Mouse (Mus musculus): ENCODE data around the gene Trpv1. TPM values are rescaled to one million over a fixed set of nuclear protein-coding genes. Genes with fewer than 3 reads are reported as not detected.

Gene Trpv1
- total and polyA plus RNA-seq, 3 experiments, result not detected

DNA sequence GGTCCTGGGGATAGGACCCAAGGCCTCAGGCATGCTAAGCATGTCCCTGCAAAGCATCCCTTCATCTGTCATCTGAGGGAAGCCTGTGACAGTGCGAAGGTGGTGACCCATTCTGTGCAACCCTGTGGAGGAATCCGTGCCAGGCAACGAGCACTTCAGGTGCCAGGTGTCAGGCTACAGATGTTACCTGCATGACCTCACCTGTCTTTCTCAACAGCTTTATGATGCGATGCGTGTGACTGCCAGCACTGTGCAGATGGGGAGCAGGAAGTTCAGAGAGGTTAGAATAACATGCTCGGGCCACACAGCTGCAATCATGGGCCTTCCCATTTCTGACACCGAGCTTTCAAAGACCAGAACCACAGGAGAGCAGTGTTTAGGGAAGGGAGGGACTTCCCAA, 28.9 kb upstream of the Trpv1 start:
- Histone ChIP-seq H3K4me3 (ENCODE audit: control insufficient read depth in 1 of 2, insufficient read depth in 1 of 2, low read depth in 2 of 2, low read length in 2 of 2) (no peak overlapping the region), H3K9me3 (replicated peaks; ENCODE audit: insufficient read depth, low read length) (no peaks in the 10 kb centered on the region), H3K27ac (ENCODE audit: control insufficient read depth, low read depth, low read length) (no peak overlapping the region), H3K27me3 (ENCODE audit: control insufficient read depth in 1 of 2, insufficient read depth in 2 of 2, low read length in 2 of 2) (no peaks in the 10 kb centered on the region), H3K4me1 (ENCODE audit: control insufficient read depth in 1 of 2, insufficient read depth in 2 of 2, low read length in 2 of 2) (no peaks in the 10 kb centered on the region), H3K36me3 (ENCODE audit: control insufficient read depth in 1 of 2, insufficient read depth in 2 of 2, low read length in 2 of 2) (0 out of 4 replicates have a peak, but pooled peaks cover 0 to under 1% of the 10 kb centered on the region in 2 experiments), H3K9ac (ENCODE audit: control insufficient read depth, low read depth, low read length, poor library complexity, severe bottlenecking) (no peak overlapping the region), H3K79me2 (ENCODE audit: control insufficient read depth, insufficient read depth, low read length, poor library complexity) (no peaks in the 10 kb centered on the region)
- no peak for TF ChIP-seq ETS1 (IDR thresholded peaks at IDR 0.05; ENCODE audit: low read depth, low read length)
- no peak for TF ChIP-seq GATA1 (IDR thresholded peaks at IDR 0.05; ENCODE audit: low read depth, low read length)
- TF ChIP-seq SIN3A (IDR thresholded peaks at IDR 0.05; ENCODE audit: low read length), result no peak
- TF ChIP-seq UBTF (IDR thresholded peaks at IDR 0.05; ENCODE audit: borderline replicate concordance, insufficient read depth, low read depth, low read length), result no peak
- no peak for TF ChIP-seq EP300 (IDR thresholded peaks at IDR 0.05; ENCODE audit: low read depth in 1 of 2, low read length in 2 of 2)
- TF ChIP-seq POLR2AphosphoS2 (IDR thresholded peaks at IDR 0.05; ENCODE audit: low read length), result no peak
- no peak for TF ChIP-seq HCFC1 (IDR thresholded peaks at IDR 0.05; ENCODE audit: low read depth, low read length)
- TF ChIP-seq NELFE (IDR thresholded peaks at IDR 0.05; ENCODE audit: low read depth, low read length), result no peak
- TF ChIP-seq MXI1 (IDR thresholded peaks at IDR 0.05; ENCODE audit: low read depth, low read length), result no peak
- no peak for TF ChIP-seq SMC3 (IDR thresholded peaks at IDR 0.05; ENCODE audit: low read depth, low read length)
- no peak for TF ChIP-seq TAL1 (IDR thresholded peaks at IDR 0.05; ENCODE audit: low read length)
- no peak for TF ChIP-seq E2F4 (IDR thresholded peaks at IDR 0.05; ENCODE audit: borderline replicate concordance, low read depth, low read length)
- TF ChIP-seq NRF1 (IDR thresholded peaks at IDR 0.05; ENCODE audit: insufficient read depth, low read depth, low read length, poor library complexity, severe bottlenecking), result no peak
- TF ChIP-seq POLR2A (IDR thresholded peaks at IDR 0.05; ENCODE audit: control insufficient read depth in 1 of 2, insufficient read depth in 1 of 2, low read depth in 1 of 2, low read length in 2 of 2, poor library complexity in 1 of 2), result no peak
- no peak for TF ChIP-seq USF2 (IDR thresholded peaks at IDR 0.05; ENCODE audit: borderline replicate concordance in 1 of 2, insufficient read depth in 1 of 2, low read depth in 1 of 2, low read length in 2 of 2)
- no peak for TF ChIP-seq JUND (IDR thresholded peaks at IDR 0.05; ENCODE audit: low read depth, low read length)
- DNase-seq (ENCODE audit: low read depth, low spot score), result no peak

DNA sequence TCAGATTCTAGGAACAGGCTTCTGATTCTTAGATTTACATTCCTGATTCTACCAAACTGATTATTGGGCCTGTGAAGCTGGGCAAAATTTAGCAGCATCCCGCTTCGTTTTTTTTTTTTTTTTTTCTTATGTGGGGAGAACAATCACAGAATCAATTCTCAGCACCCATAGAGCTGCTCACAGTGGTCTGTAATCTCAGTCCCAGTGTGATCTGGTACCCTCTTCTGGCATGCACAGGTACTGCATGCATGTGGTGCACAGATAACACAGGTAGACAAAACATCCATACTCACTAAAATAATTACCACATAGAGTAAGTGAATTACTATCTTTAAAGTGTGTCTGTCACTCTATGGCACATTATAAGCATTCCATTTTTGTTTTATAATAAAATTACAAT, 26.5 kb upstream of the Trpv1 start:
- peak; percentile 54 for DNase-seq (ENCODE audit: low read depth, low spot score)
- Histone ChIP-seq H3K4me1 (ENCODE audit: control insufficient read depth in 1 of 2, insufficient read depth in 2 of 2, low read length in 2 of 2) (no peaks in the 10 kb centered on the region), H3K9me3 (replicated peaks; ENCODE audit: insufficient read depth, low read length) (no peaks in the 10 kb centered on the region)

More for the DNA sequence above, 26.5 kb upstream of the Trpv1 start:
- no peak overlapping the region for H3K9ac ChIP-seq (ENCODE audit: control insufficient read depth, low read depth, low read length, poor library complexity, severe bottlenecking)
- no peak overlapping the region for H3K4me3 ChIP-seq (ENCODE audit: control insufficient read depth in 1 of 2, insufficient read depth in 1 of 2, low read depth in 2 of 2, low read length in 2 of 2)
- peak; percentile 58 for TF ChIP-seq SMC3 (IDR thresholded peaks at IDR 0.05; ENCODE audit: low read depth, low read length)
- TF ChIP-seq GATA1 (IDR thresholded peaks at IDR 0.05; ENCODE audit: low read depth, low read length), result peak; percentile 38; the same call in 1 of the 2 replicates
- TF ChIP-seq TBP (IDR thresholded peaks at IDR 0.05; ENCODE audit: low read depth, low read length), result no peak
- TF ChIP-seq CHD2 (IDR thresholded peaks at IDR 0.05; ENCODE audit: low read length), result no peak
- 0 out of 2 replicates have a peak, but pooled peaks have one; percentile 20 for TF ChIP-seq ZC3H11A (IDR thresholded peaks at IDR 0.05; ENCODE audit: low read depth, low read length)
- peak; percentile 45 to 52 (median 48) for TF ChIP-seq CTCF (IDR thresholded peaks at IDR 0.05 in 2 of 3, conservative IDR thresholded peaks at IDR 0.05 in 1 of 3; ENCODE audit: control insufficient read depth in 1 of 3, insufficient read depth in 1 of 3, low read depth in 2 of 3, low read length in 3 of 3, poor library complexity in 1 of 3, severe bottlenecking in 1 of 3)
- peak; percentile 39 for TF ChIP-seq RAD21 (IDR thresholded peaks at IDR 0.05; ENCODE audit: low read depth, low read length)
- TF ChIP-seq SIN3A (IDR thresholded peaks at IDR 0.05; ENCODE audit: low read length), result no peak
- no peaks in the 10 kb centered on the region for H3K27me3 ChIP-seq (ENCODE audit: control insufficient read depth in 1 of 2, insufficient read depth in 2 of 2, low read length in 2 of 2)
- no peaks in the 10 kb centered on the region for H3K79me2 ChIP-seq (ENCODE audit: control insufficient read depth, insufficient read depth, low read length, poor library complexity)
- no peak overlapping the region for H3K27ac ChIP-seq (ENCODE audit: control insufficient read depth, low read depth, low read length)
- no peaks in the 10 kb centered on the region for H3K36me3 ChIP-seq (ENCODE audit: control insufficient read depth in 1 of 2, insufficient read depth in 2 of 2, low read length in 2 of 2)

Measured in MEL (cell line).